Mouse (Mus musculus): ENCODE data around the gene Gstt2.

DNA sequence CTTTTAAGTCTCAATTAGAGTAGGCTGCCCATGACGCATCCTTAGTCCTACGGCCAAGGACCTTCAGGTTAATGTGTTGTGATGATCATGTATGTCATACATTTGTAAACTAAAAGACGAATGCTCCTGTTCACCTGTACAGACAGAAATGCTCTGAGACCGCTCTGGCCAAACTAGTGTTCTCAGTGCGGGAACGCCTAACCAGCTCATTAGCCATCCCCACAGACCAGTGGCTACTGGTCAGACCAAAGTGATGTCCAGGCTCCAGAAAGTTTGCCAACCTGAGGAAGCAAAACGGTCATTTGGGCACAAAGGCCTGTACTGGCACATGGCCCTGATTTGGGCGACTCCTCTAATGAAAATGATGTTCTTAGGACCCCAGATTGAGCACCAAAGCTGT lies 47.5 kb upstream of the Gstt2 start:
- TF ChIP-seq CTCF (IDR thresholded peaks at IDR 0.05; ENCODE audit: extremely low read depth, insufficient read depth, insufficient read length, insufficient replicate concordance), result no peak
- no peak for TF ChIP-seq POLR2A (IDR thresholded peaks at IDR 0.05; ENCODE audit: low read depth, low read length)
